Mouse (Mus musculus) spleen, adult 2 months (tissue): ENCODE data around the gene Slit3.

Experiments used
- CTCF ChIP-seq: fragments of 200-500 bp; IDR thresholded peaks from 2 replicates; pipeline ENCODE4 v1.5.1; 2011; ENCODE audit warnings: mild to moderate bottlenecking, inconsistent platforms; ENCODE audit not compliant: insufficient read depth, insufficient read length, insufficient replicate concordance; ENCODE audit errors: extremely low read depth
- POLR2A ChIP-seq: fragments of 200-500 bp; IDR thresholded peaks from 2 replicates; pipeline ENCODE4 v1.6.1; 2011; ENCODE audit warnings: low read depth, low read length, inconsistent platforms

GRCm38 (mm10) chr11:35607191-35607590 lies 486.2 kb downstream of the Slit3 start:
- TF ChIP-seq POLR2A (no peak), CTCF (no peak)
